Mouse (Mus musculus) cortical plate, adult 2 months (tissue): ENCODE results near the gene Eif4a2.

ENCODE experiments used
- CTCF ChIP-seq: fragments of 200-500 bp; IDR thresholded peaks from 2 replicates; pipeline ENCODE4 v1.5.1; 2011; ENCODE audit warnings: mild to moderate bottlenecking, control low read depth, low read length; ENCODE audit not compliant: insufficient read depth; ENCODE audit errors: extremely low read depth
- POLR2A ChIP-seq: fragments of 200-500 bp; IDR thresholded peaks from 2 replicates; pipeline ENCODE4 v1.6.1; 2011; ENCODE audit warnings: mild to moderate bottlenecking, low read length, control low read depth; ENCODE audit not compliant: insufficient read depth; ENCODE audit errors: extremely low read depth

DNA sequence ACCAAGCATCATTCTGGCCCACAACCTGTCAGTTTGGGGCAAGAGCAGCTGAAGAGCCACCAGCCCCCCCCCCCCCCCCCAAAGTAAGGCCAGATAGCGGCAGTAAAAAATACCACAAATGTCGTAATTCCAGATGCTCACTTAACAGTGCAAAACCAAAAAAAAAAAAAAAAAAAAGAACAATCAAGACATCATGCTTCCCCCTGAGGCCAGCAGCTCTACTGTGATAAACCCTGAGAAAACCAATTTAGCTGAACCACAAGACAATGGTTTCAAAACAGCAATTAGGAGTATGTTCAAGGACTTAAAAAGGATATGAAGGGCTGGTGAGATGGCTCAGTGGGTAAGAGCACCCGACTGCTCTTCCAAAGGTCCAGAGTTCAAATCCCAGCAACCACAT is 54.9 kb downstream of the Eif4a2 start:
- TF ChIP-seq CTCF (no peak), POLR2A (no peak)
